Mouse (Mus musculus) cerebellum, postnatal 4 days (tissue): ENCODE results near the gene Ctnnbl1.

ENCODE experiments used
- DNase-seq, 2 experiments: peaks; one replicate each; pipeline ENCODE4 v3.0.0; 2022; ENCODE audit warnings: low spot score in 2 of 2, mixed read lengths in 1 of 2

Ctnnbl1 gene

GRCm38 (mm10) chr2:157936676-157937075 lies 199.5 kb downstream of the Ctnnbl1 start:
- DNase-seq = no peak

GRCm38 (mm10) chr2:157940586-157941185 lies 203.5 kb downstream of the Ctnnbl1 start:
- no peak for DNase-seq
